Mouse (Mus musculus) C2C12 (cell line): Measurements from ENCODE around the gene Recql5.
A peak's percentile ranks its signal among the peaks of the same experiment; 100 is the strongest.

Source experiments
- CEBPB ChIP-seq: IDR thresholded peaks from one replicate; pipeline ENCODE4 v1.6.1; 2011; ENCODE audit warnings: low read depth, mild to moderate bottlenecking, control low read depth, moderate library complexity
- CTCF ChIP-seq: IDR thresholded peaks from one replicate; pipeline ENCODE4 v1.5.1; 2011; ENCODE audit not compliant: control insufficient read depth, insufficient read depth, insufficient read length

DNA sequence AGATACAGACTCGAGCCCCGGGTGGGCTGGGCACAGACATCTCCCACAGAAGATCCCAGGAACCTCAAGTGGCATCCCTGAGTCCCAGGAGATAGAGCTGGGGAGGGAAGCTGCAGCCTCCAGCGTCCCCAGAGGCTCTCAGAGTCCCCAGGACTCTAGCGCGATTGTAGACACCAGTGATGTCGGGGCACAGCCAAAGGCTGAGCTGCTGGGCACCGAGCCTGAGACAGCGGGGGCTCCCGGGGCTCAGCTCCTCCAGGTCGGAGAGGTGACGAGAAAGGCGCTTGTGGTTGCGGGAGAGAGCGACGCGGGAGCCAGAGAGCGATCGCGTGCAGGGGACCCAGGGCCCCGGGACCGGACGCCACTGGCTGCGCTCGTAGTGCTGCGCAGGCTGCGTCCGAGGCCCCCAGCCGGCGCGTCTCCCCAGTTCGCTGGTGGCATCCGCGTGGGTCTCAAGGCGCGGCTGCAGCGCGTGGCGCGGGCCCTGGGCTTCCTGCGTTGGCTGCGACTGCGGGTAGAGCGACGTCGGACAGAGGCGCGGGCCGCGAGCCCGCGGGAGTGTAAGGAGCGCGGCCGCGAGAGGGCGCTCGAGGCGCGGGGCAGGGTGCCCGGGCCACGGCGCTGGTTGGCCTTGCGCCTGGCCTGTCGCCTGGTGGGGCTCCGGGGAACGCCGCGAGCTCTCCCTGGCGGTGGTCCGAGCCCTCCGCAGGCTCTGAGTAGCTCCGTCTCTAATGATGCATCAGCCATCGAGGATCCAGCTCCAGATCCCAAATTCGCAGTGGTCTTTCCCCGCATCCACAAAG lies 73.9 kb downstream of the Recql5 start:
- TF ChIP-seq CTCF (peak; percentile 99), CEBPB (no peak)
